Mouse (Mus musculus): ENCODE data around the gene Atp8a1.

Atp8a1 gene

GRCm38 (mm10) chr5:67669436-67669896 lies 177.8 kb downstream of the Atp8a1 start:
- no peak for DNase-seq

GRCm38 (mm10) chr5:67662715-67663114 lies 184.5 kb downstream of the Atp8a1 start:
- no peak for DNase-seq

DNA sequence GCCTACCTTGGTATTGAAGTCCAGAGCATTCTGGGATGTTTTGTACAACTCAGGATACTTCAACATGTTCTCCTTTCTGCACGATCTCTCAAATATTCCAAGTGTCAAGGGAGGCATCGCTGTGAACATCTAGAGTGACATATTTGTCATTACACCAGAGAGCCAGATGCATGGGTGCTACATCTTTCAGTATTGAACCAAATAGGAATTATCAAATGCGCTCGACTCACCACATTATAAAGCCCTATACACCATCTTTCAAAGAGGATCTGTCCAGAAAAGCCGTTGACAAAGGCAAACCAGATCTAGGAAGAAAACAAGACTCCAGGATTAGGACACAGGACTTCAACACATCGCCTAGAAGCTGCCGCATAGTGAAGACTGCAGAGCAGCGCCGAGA lies 187.4 kb downstream of the Atp8a1 start:
- DNase-seq: no peak

DNA sequence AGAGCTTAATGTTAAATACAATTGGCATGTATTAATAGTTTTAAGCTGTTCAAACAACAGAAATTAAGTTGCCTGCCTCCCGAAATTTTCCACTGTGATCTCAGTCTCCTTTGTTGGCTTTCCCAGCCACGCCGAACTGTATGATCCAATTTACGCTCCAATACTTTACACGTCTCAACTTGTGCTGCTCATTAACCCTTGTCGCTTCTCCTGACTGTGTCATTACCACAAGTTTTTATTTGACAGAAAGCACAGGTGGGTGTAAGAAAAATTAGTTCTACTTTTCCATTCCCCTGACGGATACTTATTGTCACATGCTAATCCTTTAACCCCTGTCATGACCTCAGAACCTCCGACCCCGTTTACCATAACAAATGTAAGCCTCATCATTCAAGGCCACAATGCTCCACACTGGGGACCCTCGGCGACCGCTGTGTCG lies 190.4 kb downstream of the Atp8a1 start:
- no peak for DNase-seq

GRCm38 (mm10) chr5:67655696-67656519 lies 191.3 kb downstream of the Atp8a1 start:
- DNase-seq: no peak

DNA sequence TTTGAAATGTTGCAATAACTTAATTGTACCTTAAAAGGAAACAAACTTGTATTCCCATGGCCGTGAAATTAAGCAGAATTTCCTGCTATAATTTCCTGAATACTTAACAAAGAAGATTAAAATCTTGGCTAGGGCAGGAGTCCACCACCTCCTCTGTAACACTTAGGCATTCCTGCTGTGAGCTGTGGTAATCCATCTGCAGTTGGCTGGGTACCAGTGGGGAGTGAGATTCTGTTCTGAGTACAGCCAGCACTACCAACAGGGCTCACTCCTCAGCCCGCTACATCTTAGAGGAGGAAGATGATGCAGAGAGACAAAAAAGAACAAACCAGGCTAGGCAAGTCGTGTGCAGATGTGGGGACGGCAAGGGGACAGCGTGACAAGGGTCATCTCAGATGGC lies 192.7 kb downstream of the Atp8a1 start:
- DNase-seq: no peak

GRCm38 (mm10) chr5:67653543-67653942 lies 193.7 kb downstream of the Atp8a1 start:
- no peak for DNase-seq

DNA sequence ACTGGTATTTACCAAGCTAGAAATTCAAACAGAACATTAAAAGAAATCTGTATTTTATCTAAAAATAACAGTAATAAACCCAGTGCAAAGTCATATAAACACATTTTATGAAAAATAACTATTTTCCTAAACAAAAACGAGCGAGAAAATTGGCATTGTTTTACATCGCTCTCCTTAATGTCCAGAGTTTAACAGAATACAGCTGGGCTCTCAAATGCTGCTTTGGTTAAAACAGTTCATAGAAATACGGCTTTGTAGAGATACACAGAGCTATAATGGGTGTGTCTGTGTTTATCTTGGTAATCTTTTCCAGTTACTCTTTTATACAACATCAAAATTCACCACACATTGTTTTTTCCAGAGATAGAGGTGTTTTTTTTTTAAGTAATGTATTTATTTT lies 194.8 kb downstream of the Atp8a1 start:
- no peak for DNase-seq

DNA sequence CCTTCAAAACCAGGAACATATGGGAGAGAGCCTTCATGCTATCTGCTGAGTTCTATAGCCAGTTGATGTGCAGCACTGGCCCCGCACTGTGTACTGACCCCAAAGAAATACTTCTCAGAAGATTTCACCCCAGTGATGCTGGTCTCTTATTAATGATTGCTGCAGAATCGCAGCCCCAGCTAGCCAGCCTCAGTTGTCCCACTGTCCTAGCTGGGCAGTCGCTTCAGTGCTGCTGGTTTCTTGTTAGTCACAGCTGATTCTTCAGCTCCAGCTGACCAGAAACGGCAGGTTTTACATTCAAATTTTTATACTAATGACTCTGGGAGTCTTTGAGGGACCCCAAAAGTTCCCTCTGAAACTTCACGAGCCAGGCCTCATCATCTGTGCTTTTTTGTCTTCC lies 197.2 kb downstream of the Atp8a1 start:
- no peak for DNase-seq

DNA sequence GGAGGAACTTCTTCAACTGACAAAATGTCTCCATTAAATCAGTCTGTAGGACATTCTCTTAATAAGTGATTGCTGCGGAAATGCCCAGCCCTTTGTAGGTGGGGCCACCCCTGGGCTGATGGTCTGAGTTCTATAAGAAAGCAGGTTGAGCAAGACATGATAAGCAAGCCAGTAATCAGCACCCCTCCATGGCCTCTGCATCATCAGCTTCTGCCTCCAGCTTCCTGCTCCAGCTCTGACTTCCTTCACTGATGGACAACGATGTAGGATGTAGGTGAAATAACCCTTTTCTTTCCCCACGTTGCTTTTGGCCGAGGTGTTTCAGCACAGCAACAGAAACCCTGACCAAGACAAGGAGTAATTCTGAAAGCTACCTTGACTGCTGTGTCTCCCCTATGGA lies 198.1 kb downstream of the Atp8a1 start:
- no peak for DNase-seq

GRCm38 (mm10) chr5:67647568-67647967 lies 199.7 kb downstream of the Atp8a1 start:
- peak; percentile 12 for DNase-seq

- no peak for DNase-seq
These were observed 200.3 kb downstream of the Atp8a1 start for GRCm38 (mm10) chr5:67646756-67647529.

DNA sequence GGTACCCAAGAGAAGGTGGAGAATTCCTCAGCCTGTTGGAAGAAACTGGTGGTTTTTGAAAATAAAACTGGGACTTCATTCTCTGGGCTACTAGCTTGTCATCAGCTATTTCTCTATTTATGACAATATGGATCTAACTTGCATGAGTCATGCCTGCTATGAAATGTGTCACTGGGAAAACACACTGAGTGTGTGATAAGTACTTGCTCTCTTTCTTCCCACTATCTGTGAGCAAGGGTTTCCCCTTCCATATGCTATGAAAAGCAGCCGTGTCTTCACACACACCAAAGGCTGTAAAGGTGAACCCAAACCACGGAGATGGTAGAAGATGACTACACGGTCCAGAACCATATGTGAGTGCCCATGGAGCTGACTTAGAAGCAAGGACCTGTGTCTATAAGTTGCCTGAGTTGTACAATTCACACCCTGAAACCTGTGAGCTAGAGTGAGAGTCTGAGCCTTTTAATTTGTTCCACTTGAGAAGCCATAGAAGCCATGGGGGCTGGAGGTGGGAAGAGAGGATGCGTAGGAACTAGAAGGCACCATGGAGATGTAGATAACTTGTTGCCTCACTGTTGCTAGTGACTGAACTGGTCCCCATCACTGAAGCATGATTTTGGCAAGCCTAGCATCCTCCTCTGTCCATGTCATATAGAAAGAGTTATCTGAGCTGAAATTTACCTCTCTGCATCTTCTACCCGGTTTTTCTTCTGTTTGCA lies 203.5 kb downstream of the Atp8a1 start:
- DNase-seq: no peak

DNA sequence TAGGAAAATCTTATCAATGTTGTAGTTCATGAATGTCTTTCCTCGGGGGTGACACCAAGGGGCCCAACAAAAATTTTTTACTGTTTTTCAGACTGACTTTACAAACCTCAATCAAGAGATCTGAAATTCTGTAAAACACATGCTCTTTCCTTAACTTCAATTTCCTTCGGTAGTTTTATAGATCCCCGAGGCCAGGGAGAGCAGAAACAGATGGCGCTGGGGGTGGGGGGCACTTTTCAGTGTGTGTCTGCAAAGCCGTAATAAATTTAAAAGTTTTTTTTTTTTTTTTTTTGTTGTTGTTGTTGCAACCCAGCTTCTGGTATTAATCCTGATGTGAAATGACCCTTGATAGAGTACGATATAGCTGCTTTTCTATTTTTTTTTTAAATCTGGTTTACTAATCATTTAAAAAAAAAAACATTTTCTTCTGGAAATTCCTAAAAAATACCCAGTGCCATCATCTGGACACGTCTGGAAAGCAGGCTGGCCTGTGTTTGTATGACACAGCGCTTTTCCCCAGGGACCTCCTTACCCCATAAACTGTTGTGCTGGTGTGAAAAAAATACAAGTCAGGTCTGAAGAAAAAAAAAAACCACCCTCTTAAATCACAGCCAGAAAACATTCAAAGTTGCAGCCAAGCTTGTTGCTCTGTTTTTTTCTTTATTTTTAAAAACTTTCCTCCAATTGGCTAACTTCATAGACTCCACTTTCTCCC lies 205.7 kb downstream of the Atp8a1 start:
- no peak for DNase-seq

GRCm38 (mm10) chr5:67640596-67641312 lies 206.5 kb downstream of the Atp8a1 start:
- no peak for DNase-seq

GRCm38 (mm10) chr5:67634339-67634738 lies 212.9 kb downstream of the Atp8a1 start:
- DNase-seq: no peak

DNA sequence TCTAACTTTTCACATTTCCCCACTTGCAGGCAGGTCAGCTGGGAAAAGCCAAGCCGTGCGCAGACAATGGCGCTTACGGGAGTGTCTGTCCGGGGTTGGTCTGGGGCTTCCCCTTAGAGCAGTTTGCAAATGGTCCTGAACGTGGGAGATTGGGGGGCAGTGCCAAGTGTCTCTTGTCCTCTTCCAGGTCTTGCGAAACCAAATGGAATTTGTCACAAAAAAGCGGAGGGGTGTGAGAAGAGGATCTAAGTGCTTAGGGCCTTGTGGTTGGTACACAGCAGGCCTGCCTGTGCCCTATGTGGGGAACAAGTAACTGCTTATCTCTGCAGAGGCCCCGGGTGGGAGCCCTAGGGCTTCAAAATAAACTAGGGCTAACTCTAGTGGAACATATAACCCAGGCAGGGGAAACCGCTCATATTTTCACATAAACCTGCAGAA lies 213.4 kb downstream of the Atp8a1 start:
- DNase-seq: no peak

DNA sequence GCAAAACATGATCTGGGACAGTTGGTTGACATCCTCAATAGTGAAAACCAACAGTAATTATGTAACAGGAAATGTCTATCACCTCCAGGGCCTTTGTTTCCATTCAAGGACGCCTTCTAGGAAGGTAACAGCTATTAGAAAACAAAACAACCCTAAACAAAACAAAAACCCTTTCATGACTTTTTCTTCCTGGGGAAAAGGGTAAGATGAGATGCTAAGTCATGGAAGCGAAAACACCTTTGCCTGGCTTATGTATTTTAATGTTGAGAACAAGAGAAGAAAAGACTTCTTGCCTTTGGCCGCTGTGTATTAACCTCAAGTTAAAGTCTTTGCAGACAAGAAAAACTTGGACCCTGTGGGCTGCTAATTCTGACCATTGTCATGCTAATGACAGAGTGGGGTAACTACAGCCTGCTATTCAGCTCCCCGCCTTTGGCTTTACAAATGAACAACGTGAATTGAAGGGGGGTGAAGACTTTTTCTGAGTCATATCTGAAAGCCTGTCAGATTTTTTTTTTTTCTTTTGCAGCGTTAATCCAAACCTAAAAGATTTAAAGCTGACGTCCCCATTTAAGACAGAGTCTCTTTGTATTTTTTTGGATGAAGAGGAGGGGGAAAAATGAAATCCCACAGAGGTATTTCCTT lies 214.0 kb downstream of the Atp8a1 start:
- no peak for DNase-seq

- DNase-seq: no peak
These were observed 216.0 kb downstream of the Atp8a1 start for GRCm38 (mm10) chr5:67631261-67631660.

DNA sequence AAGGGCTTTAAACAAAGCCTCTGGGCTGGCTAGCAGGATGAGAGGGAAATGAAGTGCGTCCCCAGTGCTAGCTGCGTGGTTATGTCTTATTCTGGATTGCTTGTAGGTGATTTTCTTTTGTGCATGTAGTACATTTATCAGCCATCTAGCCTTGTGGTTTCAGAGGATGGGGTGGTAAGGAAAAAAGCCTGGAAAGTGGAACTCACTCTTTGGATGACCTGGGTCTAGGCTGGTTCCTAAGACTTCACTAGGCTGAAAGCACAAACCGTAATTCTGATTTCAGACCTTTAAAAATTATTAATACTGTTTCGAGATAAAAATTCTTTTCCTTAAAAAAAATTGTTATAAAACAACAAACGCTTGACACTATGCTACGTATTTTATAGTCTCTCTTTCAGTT lies 217.4 kb downstream of the Atp8a1 start:
- DNase-seq: no peak

- no peak for DNase-seq
These were observed 217.8 kb downstream of the Atp8a1 start for GRCm38 (mm10) chr5:67629440-67629839.

All from thymus, postnatal 14 days (tissue).